Mouse (Mus musculus) embryonic facial prominence, embryonic 13.5 days (tissue): Measurements from ENCODE around the gene Fam104a. TPM values are rescaled to one million over a fixed set of nuclear protein-coding genes. Genes with fewer than 3 reads are reported as not detected.
A peak's percentile ranks its signal among the peaks of the same experiment; 100 is the strongest.

Experiments used
- ATAC-seq: fragments of 200-750 bp; cut with Nextera tagmentation; 2 replicates; pipeline ENCODE4 v1.8.0; 2017; ENCODE audit warnings: low read depth; ENCODE audit not compliant: insufficient number of reproducible peaks, insufficient read depth, low FRiP score, low TSS enrichment
- H3K27ac ChIP-seq: fragments of 300-500 bp; sonication (generic); 2 replicates; pipeline ENCODE4 v1.5.1; 2015; ENCODE audit warnings: moderate library complexity, mild to moderate bottlenecking, inconsistent platforms
- H3K27me3 ChIP-seq: fragments of 300-500 bp; sonication (generic); 2 replicates; pipeline ENCODE4 v1.6.1; 2015; ENCODE audit warnings: mild to moderate bottlenecking, inconsistent platforms
- H3K36me3 ChIP-seq: fragments of 300-500 bp; sonication (generic); 2 replicates; pipeline ENCODE4 v1.6.1; 2015; ENCODE audit warnings: mild to moderate bottlenecking, inconsistent platforms
- H3K4me1 ChIP-seq: fragments of 300-500 bp; sonication (generic); 2 replicates; pipeline ENCODE4 v1.6.1; 2015; ENCODE audit warnings: inconsistent platforms
- H3K4me2 ChIP-seq: fragments of 300-500 bp; sonication (generic); 2 replicates; pipeline ENCODE4 v1.6.1; 2015; ENCODE audit warnings: moderate library complexity, mild to moderate bottlenecking, inconsistent platforms
- H3K4me3 ChIP-seq: fragments of 300-500 bp; sonication (generic); 2 replicates; pipeline ENCODE4 v1.5.1; 2015; ENCODE audit warnings: mild to moderate bottlenecking, inconsistent platforms
- H3K9ac ChIP-seq: fragments of 300-500 bp; sonication (generic); 2 replicates; pipeline ENCODE4 v1.6.1; 2015; ENCODE audit warnings: mild to moderate bottlenecking, inconsistent platforms
- H3K9me3 ChIP-seq: fragments of 300-500 bp; sonication (generic); 2 replicates; pipeline ENCODE4 v1.6.1; 2016; ENCODE audit warnings: inconsistent platforms
- WGBS: fragments of 180-500 bp; shearing (Covaris S2); methylation state at CpG from one replicate; pipeline ENCODE4 v1.1.7; 2015; ENCODE audit warnings: mixed read lengths; 5-methylcytosine and 5-hydroxymethylcytosine counted together
- polyA plus RNA-seq: library from polyadenylated mRNA; unstranded; fragments of >200 nt; fragmentation: Nextera tagmentation; extraction: Ambion mirVana; gene quantifications from 2 replicates; pipeline ENCODE4 v1.2.1, GENCODE M21; 2015

Gene Fam104a
- polyA plus RNA-seq = 49.0 and 50.1 TPM in 2 replicates

DNA sequence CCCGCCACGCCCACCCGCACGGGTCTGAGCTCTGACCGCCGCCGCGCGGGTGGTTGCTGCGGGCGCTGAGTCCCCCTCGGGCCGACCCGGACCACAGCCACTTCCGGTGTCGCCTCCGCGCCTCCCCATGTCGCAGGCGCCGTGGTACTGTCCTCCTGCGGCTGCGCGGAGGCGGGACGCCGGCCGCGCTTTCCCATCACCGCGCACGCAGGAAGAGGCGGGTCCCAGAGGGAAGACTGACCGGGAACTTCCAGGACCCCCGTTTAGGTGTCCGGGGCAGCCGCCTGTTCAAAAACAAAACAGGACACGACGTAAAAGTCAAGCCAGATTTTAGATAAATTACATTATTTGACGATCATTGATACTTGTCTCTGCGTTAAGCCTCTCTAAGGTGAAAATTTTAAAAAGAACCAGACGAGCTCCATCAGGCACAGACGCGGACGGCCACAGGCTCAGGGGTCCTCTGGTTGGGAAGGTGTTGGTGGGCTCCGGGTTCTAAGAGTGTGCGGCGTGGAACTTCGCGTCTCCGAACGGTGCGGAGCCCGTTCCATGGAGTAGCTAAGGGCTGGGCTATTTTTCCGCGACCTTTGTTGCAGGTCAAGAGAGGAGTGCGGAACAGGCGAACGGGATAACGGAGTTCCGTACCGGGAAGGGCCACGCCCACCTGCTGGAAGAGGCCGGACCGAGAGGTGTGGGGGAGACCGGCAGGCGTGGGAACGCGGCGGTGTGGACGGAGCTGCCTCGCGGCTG is at the start of gene Fam104a, which contains the start of gene D11Wsu47e:
TSS of gene Fam104a (minus strand) at position 199 of the 750 bp plus-strand sequence.
TSS of gene D11Wsu47e (plus strand) at position 456 of the 750 bp plus-strand sequence.
- WGBS = under 1% methylated on average over 73 of the region's 73 CpGs
- peaks cover 17% of the 10 kb centered on the region for H3K36me3 ChIP-seq

DNA sequence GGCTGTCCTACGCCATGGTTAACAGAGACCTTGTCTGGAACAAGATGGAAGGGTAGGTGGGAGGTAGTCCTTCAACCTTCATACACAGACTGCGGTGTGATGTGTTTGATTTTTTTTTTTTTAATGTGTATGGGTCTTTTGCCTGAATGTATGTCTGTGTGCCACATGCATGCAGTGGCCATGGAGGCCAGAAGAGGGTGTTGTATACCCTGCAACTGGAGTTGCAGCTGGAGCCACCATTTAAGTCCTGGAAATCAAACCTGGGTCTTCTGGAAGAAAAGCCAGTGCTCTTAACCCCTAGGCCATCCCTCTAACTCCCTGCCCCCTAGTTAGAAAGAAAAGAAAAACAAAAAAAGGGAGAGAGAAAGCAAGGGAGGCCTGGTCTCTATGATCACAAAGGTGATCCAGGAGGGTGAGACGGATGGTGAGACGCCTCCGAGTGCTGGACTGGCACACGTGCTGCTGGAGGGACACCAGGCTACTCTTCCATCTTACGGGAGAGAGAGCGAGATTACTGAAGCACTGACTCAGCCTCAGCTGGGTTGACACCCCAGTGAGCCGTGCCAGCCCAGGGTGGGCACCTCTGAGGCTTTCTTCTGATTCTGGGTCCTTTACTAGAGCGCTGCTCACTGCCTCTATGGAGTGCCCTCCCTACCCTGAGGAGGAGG is 48.1 kb upstream of the Fam104a start:
- Histone ChIP-seq H3K36me3 (peaks cover 33% of the 10 kb centered on the region), H3K27me3 (no peaks in the 10 kb centered on the region), H3K9me3 (no peaks in the 10 kb centered on the region), H3K4me1 (peaks cover 95% of the 10 kb centered on the region), H3K4me3 (no peak overlapping the region), H3K9ac (no peak overlapping the region), H3K27ac (peak overlapping the region; percentile 22; the same call in 1 of the 2 replicates), H3K4me2 (no peak overlapping the region)
- ATAC-seq = no peak
- WGBS = 88% methylated on average over 10 of the region's 10 CpGs

More for the DNA sequence above, at the start of gene Fam104a, which contains the start of gene D11Wsu47e:
- H3K27me3 ChIP-seq = no peaks in the 10 kb centered on the region
- ATAC-seq = peak; percentile 92
- peak within 1 kb of the TSS; percentile 70 for H3K4me3 ChIP-seq
- no peaks in the 10 kb centered on the region for H3K9me3 ChIP-seq
- H3K9ac ChIP-seq = peak within 1 kb of the TSS; percentile 87
- peak within 1 kb of the TSS; percentile 94 for H3K27ac ChIP-seq
- H3K4me1 ChIP-seq = peaks cover 38% of the 10 kb centered on the region
- peak within 1 kb of the TSS; percentile 86 for H3K4me2 ChIP-seq

DNA sequence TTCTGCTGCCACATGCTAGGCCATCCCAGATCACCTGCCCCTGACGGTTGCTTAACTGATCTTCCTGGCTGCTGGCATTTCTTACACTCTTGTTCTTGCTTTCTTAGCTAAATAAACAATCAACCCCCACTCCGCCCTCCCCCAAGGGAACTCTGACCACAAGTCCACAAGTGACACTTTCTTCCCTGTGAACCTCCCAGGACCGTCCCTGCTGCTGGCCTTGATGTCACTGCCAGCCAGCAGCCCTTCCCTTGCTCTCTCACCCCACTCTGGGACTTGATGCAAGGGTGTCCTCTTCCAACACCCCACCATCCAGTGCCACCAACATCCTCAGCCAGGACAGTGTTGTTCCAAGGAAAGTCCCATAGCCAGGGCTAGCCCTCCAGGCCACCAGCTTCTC is 46.9 kb upstream of the Fam104a start:
- Histone ChIP-seq H3K9ac (no peak overlapping the region), H3K36me3 (peaks cover 45% of the 10 kb centered on the region), H3K4me3 (no peak overlapping the region), H3K9me3 (no peaks in the 10 kb centered on the region), H3K27ac (no peak overlapping the region), H3K4me1 (peaks cover 93% of the 10 kb centered on the region), H3K27me3 (no peaks in the 10 kb centered on the region), H3K4me2 (no peak overlapping the region)
- no peak for ATAC-seq
- WGBS = 57% methylated on average over 3 of the region's 3 CpGs

DNA sequence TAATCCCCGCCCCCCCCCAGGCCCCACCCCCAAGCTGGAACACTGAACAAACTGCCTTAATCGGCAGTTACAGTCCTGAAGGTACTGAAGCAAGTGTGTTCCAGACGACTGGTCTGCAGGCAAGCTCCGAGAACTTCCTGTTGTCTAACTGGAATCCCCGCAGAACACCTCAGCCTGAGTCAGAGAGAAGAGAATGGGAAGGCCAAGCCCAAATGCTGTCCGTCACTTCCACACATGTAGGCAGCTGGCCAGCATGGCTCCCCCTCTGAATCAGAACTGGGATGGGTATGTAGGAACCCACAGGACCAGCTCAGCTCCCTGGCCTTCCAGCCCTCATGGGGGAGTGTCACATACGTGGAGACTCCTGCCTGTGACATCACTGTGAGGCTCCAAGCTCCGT is 46.0 kb upstream of the Fam104a start:
- H3K4me2 ChIP-seq = no peak overlapping the region
- H3K4me1 ChIP-seq = peaks cover 91% of the 10 kb centered on the region
- ATAC-seq = no peak
- H3K27ac ChIP-seq = 0 out of 2 replicates have a peak overlapping the region, but pooled peaks have one; percentile 22
- no peak overlapping the region for H3K4me3 ChIP-seq
- H3K9ac ChIP-seq = no peak overlapping the region
- peaks cover 55% of the 10 kb centered on the region for H3K36me3 ChIP-seq
- H3K9me3 ChIP-seq = no peaks in the 10 kb centered on the region
- no peaks in the 10 kb centered on the region for H3K27me3 ChIP-seq
- 30% methylated on average over 8 of the region's 8 CpGs for WGBS

DNA sequence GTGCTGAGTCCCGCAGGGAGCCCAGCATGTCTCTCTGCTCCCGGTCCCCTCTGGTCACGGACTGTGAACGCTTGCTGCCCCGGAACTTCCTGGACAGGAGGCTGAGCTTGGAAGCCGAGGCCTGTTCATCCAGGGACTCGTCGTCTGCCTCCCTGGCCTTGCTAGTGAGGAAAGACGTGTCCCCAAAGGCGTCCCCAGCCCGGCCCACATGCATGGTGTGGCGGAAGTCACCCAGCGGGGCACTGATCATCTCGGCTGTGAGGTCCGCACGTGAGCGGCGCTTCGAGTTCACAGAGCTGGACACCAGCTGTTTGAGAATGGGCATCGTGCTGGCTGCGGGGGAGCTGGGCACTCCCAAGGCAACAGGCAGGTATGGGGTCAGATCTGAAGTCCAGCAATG is 45.3 kb upstream of the Fam104a start:
- 80% methylated on average over 21 of the region's 21 CpGs for WGBS
- H3K27me3 ChIP-seq = no peaks in the 10 kb centered on the region
- no peak for ATAC-seq
- H3K9ac ChIP-seq = no peak overlapping the region
- H3K4me3 ChIP-seq = no peak overlapping the region
- 0 out of 2 replicates have a peak overlapping the region, but pooled peaks have one; percentile 2 for H3K27ac ChIP-seq
- peaks cover 61% of the 10 kb centered on the region for H3K36me3 ChIP-seq
- no peaks in the 10 kb centered on the region for H3K9me3 ChIP-seq
- peaks cover 85% of the 10 kb centered on the region for H3K4me1 ChIP-seq
- H3K4me2 ChIP-seq = no peak overlapping the region

DNA sequence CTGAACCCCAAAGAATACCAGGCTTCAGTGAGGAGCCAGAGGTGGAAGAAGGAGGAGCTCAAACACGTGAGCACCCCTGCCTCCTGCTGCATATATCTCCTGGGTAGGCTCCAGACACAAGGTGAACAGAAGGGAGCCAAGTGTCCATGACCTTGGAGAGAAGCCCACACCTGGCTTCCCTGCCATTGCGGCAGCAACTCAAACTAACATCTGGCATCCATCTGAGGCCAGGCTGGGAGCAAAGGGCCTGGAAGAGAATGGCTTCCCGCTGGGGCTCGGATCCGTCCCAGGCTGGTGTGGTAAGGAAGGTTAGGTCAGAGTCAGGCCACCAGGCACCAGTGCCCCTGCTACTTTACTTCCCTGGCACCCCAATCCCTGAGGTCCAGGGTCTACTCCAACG is 44.0 kb upstream of the Fam104a start:
- no peaks in the 10 kb centered on the region for H3K9me3 ChIP-seq
- H3K36me3 ChIP-seq = peaks cover 68% of the 10 kb centered on the region
- no peak overlapping the region for H3K4me3 ChIP-seq
- no peak for ATAC-seq
- peaks cover 76% of the 10 kb centered on the region for H3K4me1 ChIP-seq
- H3K27me3 ChIP-seq = no peaks in the 10 kb centered on the region
- peak overlapping the region; percentile 78 for H3K27ac ChIP-seq
- H3K4me2 ChIP-seq = no peak overlapping the region
- WGBS = 31% methylated on average over 6 of the region's 6 CpGs
- 0 out of 2 replicates have a peak overlapping the region, but pooled peaks have one; percentile 2 for H3K9ac ChIP-seq

DNA sequence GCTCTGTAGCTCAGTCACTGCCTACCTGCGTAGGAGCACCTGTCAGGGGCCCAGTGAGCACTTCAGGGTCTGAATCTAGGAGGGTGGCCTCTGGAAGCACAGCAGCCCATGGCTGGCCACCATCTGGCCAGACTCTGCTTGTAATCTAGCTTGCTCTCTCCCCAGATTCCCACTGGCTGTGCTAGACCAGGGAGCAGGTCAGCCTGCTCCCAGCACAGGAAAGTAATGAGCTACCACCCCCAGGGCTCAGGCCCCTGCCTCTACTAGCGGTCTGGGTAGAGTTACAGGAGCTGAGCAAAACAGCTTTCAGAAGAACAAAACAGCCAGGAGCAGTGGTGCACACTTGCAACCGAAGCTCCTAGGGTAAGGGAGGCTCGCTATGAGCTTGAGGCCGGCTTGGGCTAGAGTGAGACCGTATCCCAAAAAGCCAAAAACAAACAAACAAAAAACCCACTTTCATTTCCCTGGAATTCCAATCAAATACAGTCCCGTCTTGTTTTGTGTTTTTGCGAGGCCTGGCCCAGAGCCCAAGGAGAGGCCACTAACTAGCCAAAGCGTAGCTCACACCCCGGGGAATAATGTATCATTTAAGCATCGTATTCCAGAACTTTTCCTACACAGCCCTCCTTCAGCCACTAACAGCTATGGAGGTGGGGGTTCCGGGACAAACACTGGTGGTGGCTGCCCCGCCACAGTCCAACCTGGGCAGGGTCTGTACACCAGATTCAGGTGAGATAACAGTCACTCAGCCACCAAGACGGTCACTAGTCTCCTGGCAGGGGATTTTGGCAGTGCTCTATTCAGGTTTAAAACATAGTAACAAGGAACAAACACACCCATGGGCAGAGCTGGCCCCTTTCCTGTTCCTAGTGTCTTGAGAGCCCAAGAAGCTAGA is 43.3 kb upstream of the Fam104a start:
- ATAC-seq = no peak
- no peak overlapping the region for H3K4me2 ChIP-seq
- H3K4me3 ChIP-seq = no peak overlapping the region
- peak overlapping the region; percentile 78 for H3K27ac ChIP-seq
- 58% methylated on average over 14 of the region's 14 CpGs for WGBS
- peak overlapping the region; percentile 44; the same call in 1 of the 2 replicates for H3K9ac ChIP-seq
- peaks cover 74% of the 10 kb centered on the region for H3K4me1 ChIP-seq
- H3K36me3 ChIP-seq = peaks cover 65% of the 10 kb centered on the region
- no peaks in the 10 kb centered on the region for H3K27me3 ChIP-seq
- no peaks in the 10 kb centered on the region for H3K9me3 ChIP-seq

DNA sequence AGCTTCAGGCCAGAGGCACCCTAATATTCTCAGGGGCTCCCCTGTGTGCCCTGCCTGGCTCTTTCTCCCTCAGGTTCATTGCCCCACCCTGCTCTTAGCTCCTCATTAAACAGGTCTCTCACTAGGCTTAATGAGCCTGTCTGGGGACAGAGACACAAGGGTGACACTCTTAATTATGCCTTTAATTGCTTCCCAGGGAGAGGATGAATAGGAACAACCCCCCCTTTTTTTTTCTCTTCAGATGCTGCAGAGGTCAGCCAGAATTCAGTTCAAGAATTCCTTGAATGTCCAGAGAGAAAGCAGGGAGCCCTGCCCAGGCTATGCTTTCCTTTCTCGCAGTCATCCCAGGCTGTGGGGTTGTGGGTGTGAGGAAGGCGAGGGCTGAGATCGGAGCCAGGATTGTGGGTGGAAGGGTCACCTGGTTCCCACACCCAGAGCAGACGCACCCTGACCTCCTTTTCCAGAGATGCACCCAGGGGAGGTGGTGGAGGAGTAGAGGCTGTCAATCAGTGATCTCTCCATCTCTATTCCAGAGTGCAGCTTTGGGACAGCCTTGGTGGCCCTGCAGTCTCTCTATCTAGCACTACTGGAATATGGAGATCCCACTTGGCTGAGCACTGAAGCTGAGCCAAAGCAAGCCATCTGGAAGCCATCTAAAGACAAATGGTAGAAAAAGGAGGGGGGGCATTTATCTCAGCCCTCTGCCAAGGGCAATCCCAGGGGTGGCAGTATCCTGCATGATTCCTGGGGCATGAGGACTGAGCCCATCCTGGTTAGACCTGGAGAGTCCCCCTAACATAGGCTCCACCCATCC is 41.5 kb upstream of the Fam104a start:
- 83% methylated on average over 4 of the region's 4 CpGs for WGBS
- Histone ChIP-seq H3K4me3 (no peak overlapping the region), H3K27ac (peak overlapping the region; percentile 34), H3K4me2 (no peak overlapping the region), H3K9me3 (no peaks in the 10 kb centered on the region), H3K9ac (no peak overlapping the region), H3K4me1 (peaks cover 60% of the 10 kb centered on the region), H3K27me3 (no peaks in the 10 kb centered on the region), H3K36me3 (peaks cover 60% of the 10 kb centered on the region)
- no peak for ATAC-seq

DNA sequence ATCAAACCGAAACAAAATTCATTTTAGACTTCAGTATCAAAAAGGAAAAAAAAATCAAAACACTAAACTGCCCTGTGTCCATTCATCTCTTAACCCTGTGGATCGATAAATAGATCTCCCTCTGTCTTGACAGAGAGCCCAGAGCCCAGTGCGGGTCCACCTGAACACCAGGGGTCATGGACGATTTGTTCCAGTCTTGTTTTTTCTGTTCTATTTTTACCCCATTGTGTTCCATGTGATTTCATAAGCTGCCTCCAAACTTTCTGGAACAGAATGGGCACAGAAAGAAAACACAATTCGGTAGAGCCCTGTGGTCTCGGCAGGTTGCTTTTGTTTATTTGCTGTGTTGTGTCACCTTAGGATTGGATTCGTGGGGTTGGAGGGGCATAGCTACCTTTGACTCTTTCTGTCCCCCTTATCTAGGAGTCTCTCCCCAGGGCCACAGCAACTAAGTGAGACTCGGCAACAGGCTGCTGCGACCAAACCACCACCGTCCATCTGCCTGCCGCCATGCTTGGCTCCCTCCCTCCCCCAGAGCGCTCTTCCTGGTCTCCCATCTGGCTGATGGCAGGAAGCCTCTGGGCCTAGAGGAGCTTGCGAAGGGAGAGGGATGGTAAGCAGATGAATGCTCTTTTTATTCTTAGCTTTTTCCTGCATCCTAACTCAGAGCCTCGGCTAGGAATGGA is 38.6 kb upstream of the Fam104a start:
- Histone ChIP-seq H3K4me1 (peaks cover 37% of the 10 kb centered on the region), H3K27me3 (no peaks in the 10 kb centered on the region), H3K4me2 (no peak overlapping the region), H3K9ac (no peak overlapping the region), H3K27ac (peak overlapping the region; percentile 55), H3K36me3 (peaks cover 39% of the 10 kb centered on the region), H3K9me3 (no peaks in the 10 kb centered on the region), H3K4me3 (no peak overlapping the region)
- no peak for ATAC-seq
- whole genome bisulfite sequencing = 60% methylated on average over 14 of the region's 14 CpGs

GRCm38 (mm10) chr11:113717767-113718424 is 33.9 kb upstream of the Fam104a start:
- no peaks in the 10 kb centered on the region for H3K27me3 ChIP-seq
- 64% methylated on average over 16 of the region's 16 CpGs for WGBS

More at GRCm38 (mm10) chr11:113717767-113718424, 33.9 kb upstream of the Fam104a start:
- Histone ChIP-seq H3K4me3 (no peak overlapping the region), H3K4me1 (peaks cover 18% of the 10 kb centered on the region), H3K4me2 (no peak overlapping the region), H3K27ac (no peak overlapping the region), H3K9ac (no peak overlapping the region), H3K36me3 (no peaks in the 10 kb centered on the region), H3K9me3 (no peaks in the 10 kb centered on the region)
- ATAC-seq = no peak
